Mouse (Mus musculus) midbrain, embryonic 12.5 days (tissue): Measurements from ENCODE around the gene Plekhg5. TPM values are rescaled to one million over a fixed set of nuclear protein-coding genes. Genes with fewer than 3 reads are reported as not detected.

Source experiments
- ATAC-seq: fragments of 200-750 bp; cut with Nextera tagmentation; 2 replicates; pipeline ENCODE4 v1.8.0; 2017; ENCODE audit warnings: low read depth, moderate TSS enrichment, moderate library complexity; ENCODE audit not compliant: low FRiP score
- H3K27ac ChIP-seq: fragments of 300-500 bp; sonication (generic); replicated peaks from 2 replicates; pipeline ENCODE4 v1.5.1; 2016; ENCODE audit warnings: mild to moderate bottlenecking
- H3K27me3 ChIP-seq: fragments of 300-500 bp; sonication (generic); 2 replicates; pipeline ENCODE4 v1.6.1; 2016; ENCODE audit warnings: mild to moderate bottlenecking
- H3K36me3 ChIP-seq: fragments of 300-500 bp; sonication (generic); 2 replicates; pipeline ENCODE4 v1.6.1; 2016
- H3K4me1 ChIP-seq: fragments of 300-500 bp; sonication (generic); 2 replicates; pipeline ENCODE4 v1.6.1; 2016
- H3K4me2 ChIP-seq: fragments of 300-500 bp; sonication (generic); replicated peaks from 2 replicates; pipeline ENCODE4 v1.6.1; 2016; ENCODE audit warnings: mild to moderate bottlenecking, moderate library complexity
- H3K4me3 ChIP-seq: fragments of 300-500 bp; sonication (generic); 2 replicates; pipeline ENCODE4 v1.5.1; 2016; ENCODE audit warnings: mild to moderate bottlenecking
- H3K9ac ChIP-seq: fragments of 300-500 bp; sonication (generic); replicated peaks from 2 replicates; pipeline ENCODE4 v1.6.1; 2016; ENCODE audit warnings: mild to moderate bottlenecking, moderate library complexity
- H3K9me3 ChIP-seq: fragments of 300-500 bp; sonication (generic); 2 replicates; pipeline ENCODE4 v1.6.1; 2016; ENCODE audit warnings: mild to moderate bottlenecking
- WGBS: fragments of 180-500 bp; shearing (Covaris S2); methylation state at CpG from one replicate; pipeline ENCODE4 v1.1.7; 2016; 5-methylcytosine and 5-hydroxymethylcytosine counted together
- polyA plus RNA-seq: library from polyadenylated mRNA; unstranded; fragments of >200 nt; fragmentation: Nextera tagmentation; extraction: Ambion mirVana; gene quantifications from 2 replicates; pipeline ENCODE4 v1.2.1, GENCODE M21; 2016

The Plekhg5 gene
- polyA plus RNA-seq, 1 experiment from 2014 or later, result 9.4 TPM

DNA sequence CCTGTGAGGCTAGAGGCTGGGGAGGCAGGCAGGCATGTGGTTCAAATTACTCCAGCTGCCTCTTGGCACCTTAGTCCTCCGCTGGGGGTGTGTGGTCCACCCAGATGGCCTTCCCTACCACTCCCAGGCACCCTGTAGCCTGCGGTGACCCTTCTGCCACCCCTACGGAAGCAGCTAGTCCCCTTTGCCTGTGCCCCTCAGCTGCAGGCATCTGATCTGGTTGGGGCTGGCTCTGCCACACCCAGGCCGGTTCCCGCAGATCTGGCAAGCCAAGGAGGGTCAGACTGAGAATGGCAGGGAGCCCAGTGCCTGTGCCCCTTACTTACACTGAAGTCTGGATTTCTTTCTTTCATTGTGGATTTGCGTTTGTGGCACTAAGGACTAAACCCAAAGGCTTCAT, 1.4 kb downstream of the Plekhg5 start:
- Histone ChIP-seq H3K4me2 (no peak overlapping the region), H3K4me1 (peaks cover 7% of the 10 kb centered on the region), H3K27ac (no peak overlapping the region), H3K9me3 (no peaks in the 10 kb centered on the region), H3K9ac (no peak overlapping the region), H3K4me3 (no peak overlapping the region), H3K36me3 (no peaks in the 10 kb centered on the region), H3K27me3 (no peaks in the 10 kb centered on the region)
- ATAC-seq, result no peak
- 88% methylated on average over 6 of the region's 6 CpGs for WGBS

DNA sequence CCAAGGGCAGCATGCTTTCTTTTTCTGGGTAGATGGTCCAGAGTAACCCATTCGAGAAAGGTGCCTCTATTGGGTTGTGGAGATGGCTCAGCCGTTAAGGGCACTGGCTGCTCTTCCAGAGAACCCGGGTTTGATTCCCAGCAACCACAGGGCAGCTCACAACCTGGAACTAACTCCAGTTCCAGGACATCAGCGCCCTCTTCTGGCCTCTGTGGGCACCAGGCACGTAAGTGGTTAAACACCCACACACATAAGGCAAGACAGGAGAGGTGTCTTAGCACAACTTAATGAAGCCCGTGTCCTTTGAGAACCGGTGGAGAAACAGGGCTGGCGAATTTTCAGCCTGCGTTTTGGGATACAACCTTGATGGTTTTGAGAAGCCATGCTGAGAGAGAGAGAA, 2.2 kb downstream of the Plekhg5 start:
- H3K27ac ChIP-seq, result no peak overlapping the region
- H3K27me3 ChIP-seq, result no peaks in the 10 kb centered on the region
- ATAC-seq, result no peak
- 82% methylated on average over 9 of the region's 9 CpGs for WGBS
- peaks cover 7% of the 10 kb centered on the region for H3K4me1 ChIP-seq
- H3K9ac ChIP-seq, result no peak overlapping the region
- H3K4me3 ChIP-seq, result no peak overlapping the region
- no peaks in the 10 kb centered on the region for H3K36me3 ChIP-seq
- H3K4me2 ChIP-seq, result no peak overlapping the region
- no peaks in the 10 kb centered on the region for H3K9me3 ChIP-seq

DNA sequence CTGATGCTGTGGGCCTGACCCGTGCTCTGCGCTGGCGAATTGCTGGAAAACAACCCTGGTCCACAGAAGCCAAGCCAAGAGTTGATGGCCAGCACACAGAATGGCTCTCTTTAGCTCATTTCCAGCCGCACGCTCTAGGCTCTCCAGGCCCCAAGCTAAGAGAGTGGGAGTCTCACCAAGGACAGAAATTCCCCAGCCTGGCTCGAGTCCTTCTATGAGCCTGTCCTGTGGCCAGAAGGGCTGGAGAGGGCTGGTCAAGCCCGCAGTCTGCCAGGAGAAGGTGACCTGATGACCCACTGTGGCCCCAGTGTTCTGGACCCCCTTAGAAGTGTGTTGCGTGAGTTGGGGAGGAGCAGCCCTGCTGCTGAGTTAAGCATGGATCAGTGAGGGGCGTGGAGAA, 4.9 kb downstream of the Plekhg5 start:
- H3K36me3 ChIP-seq, result no peaks in the 10 kb centered on the region
- H3K9ac ChIP-seq, result no peak overlapping the region
- H3K4me3 ChIP-seq, result no peak overlapping the region
- H3K9me3 ChIP-seq, result no peaks in the 10 kb centered on the region; the same call in 1 of the 2 replicates
- H3K27ac ChIP-seq, result no peak overlapping the region
- no peak overlapping the region for H3K4me2 ChIP-seq
- no peaks in the 10 kb centered on the region for H3K27me3 ChIP-seq
- peaks cover 6% of the 10 kb centered on the region for H3K4me1 ChIP-seq
- WGBS, result 89% methylated on average over 9 of the region's 9 CpGs
- no peak for ATAC-seq

DNA sequence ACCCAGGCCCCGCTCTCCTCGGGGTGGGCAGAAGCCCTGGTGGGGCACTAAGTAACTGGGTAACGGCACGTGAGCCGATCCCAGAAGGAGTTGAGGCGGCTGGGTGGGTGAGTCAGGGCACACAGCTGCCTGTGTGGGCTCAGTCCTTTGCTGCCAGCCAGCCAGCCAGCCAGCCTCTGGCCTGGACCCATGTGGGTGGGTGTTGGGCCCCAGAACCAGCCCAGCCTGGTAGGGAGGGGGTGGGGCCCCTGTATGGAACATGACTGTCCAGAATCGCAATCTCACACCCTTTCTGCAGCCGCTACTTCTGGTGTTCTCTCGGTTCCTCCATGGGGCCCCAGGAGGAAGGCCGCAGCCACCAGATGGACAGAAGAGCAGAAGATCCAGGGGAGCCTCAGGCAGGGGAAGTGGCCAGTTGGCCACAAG, 5.8 kb downstream of the Plekhg5 start:
- Histone ChIP-seq H3K4me2 (no peak overlapping the region), H3K4me3 (no peak overlapping the region), H3K9ac (no peak overlapping the region), H3K27me3 (no peaks in the 10 kb centered on the region), H3K36me3 (no peaks in the 10 kb centered on the region), H3K9me3 (no peaks in the 10 kb centered on the region; the same call in 1 of the 2 replicates), H3K4me1 (no peaks in the 10 kb centered on the region), H3K27ac (no peak overlapping the region)
- WGBS, result 91% methylated on average over 10 of the region's 10 CpGs
- ATAC-seq, result no peak

DNA sequence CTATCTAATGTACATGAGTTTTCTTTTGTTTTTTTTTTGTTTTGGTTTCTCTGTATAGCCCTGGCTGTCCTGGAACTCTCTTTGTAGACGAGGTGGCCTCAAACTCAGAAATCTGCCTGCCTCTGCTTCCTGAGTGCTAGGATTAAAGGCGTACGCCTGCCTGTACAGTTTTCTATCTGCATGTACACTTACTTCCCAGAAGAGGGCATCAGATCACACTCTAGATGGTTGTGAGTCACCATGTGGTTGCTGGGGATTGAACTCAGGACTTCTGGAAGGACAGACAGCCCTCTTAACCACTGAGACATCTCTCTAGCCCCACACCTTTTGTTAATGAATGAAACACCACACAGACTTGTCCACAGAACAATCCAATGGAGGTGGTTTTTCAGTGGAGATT, 7.0 kb downstream of the Plekhg5 start:
- no peak overlapping the region for H3K4me2 ChIP-seq
- peaks cover 7% of the 10 kb centered on the region for H3K27me3 ChIP-seq
- H3K9ac ChIP-seq, result no peak overlapping the region
- H3K9me3 ChIP-seq, result no peaks in the 10 kb centered on the region; the same call in 1 of the 2 replicates
- WGBS, result 87% methylated on average over 3 of the region's 3 CpGs
- ATAC-seq, result no peak
- H3K36me3 ChIP-seq, result no peaks in the 10 kb centered on the region
- no peak overlapping the region for H3K4me3 ChIP-seq
- H3K4me1 ChIP-seq, result no peaks in the 10 kb centered on the region
- H3K27ac ChIP-seq, result no peak overlapping the region

DNA sequence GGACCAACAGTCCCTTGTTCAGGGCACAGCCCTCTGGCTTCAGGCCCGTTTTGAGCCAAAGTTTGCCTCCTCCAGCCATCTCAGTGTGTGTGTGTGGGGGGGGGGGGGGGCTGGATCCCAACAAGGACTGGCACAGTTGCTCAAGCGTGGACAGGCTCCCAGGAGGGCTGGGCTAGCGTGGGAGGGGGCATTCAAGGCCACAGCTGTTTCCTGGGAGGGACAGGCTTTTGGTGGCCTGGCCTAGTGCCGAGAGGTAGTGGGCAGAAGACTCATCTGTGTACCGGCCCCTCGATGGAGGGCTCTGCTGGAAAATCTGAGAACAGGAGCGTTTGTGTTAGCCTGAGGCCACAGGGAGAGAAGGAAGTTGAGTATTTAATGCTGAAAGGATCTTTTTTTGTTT, 7.6 kb downstream of the Plekhg5 start:
- Histone ChIP-seq H3K27me3 (peaks cover 13% of the 10 kb centered on the region), H3K4me1 (no peaks in the 10 kb centered on the region), H3K36me3 (no peaks in the 10 kb centered on the region), H3K9me3 (no peaks in the 10 kb centered on the region; the same call in 1 of the 2 replicates), H3K27ac (no peak overlapping the region), H3K4me3 (no peak overlapping the region), H3K9ac (no peak overlapping the region), H3K4me2 (no peak overlapping the region)
- 75% methylated on average over 7 of the region's 7 CpGs for WGBS
- ATAC-seq, result no peak

DNA sequence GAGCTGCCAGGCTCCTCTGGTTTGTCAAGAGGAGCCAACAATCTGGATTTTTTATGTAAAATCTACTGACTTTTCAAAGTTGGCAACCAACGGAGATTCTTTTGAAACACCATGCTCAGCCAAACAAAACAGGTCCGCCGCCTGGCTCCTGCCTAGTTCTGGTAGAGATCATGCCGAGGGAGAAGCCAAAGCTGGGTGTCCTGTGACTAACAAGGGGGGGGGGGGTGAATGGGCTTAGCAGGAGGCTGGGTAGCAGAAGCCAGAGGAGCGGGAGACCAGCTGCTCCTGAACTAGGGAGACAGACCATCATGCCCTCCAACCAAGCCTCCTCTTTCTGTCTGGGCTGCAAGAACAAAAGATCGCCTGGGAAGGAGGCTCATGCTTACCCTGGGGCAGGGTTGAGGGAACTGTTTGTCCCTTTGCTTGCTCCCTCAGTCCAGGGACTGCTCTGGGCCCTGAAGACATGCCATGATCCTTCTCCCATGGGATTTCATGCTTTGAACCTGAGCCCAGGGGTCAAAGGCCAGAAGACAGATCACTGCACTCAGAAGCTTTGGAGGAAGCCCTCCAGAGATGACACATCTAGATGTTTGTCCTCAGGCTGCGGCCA, 11.4 kb downstream of the Plekhg5 start:
- Histone ChIP-seq H3K27ac (no peak overlapping the region), H3K4me2 (no peak overlapping the region), H3K4me1 (peaks cover 18% of the 10 kb centered on the region), H3K36me3 (no peaks in the 10 kb centered on the region), H3K9me3 (no peaks in the 10 kb centered on the region; the same call in 1 of the 2 replicates), H3K4me3 (no peak overlapping the region), H3K27me3 (peaks cover 34% of the 10 kb centered on the region), H3K9ac (no peak overlapping the region)
- ATAC-seq, result no peak
- 68% methylated on average over 7 of the region's 7 CpGs for WGBS

DNA sequence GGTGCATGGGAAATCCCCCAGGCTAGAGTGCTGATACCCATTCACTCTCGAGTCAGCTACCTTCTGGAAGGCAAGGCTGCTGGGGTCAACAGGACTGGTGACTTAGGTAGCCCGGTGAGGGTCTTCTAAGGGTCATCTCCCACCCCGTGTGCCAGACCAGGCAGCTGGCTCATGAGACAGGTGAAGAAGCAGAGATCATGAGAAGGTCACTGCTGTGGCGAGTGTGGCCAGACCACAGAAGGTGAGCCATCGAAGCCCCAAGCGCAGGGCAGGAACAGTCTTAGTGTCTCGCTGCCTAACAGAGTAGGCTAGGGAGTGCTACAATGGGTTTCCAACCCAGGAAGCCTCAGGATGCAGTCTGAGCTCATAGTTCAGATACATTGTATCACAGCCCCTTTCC, 12.3 kb downstream of the Plekhg5 start:
- Histone ChIP-seq H3K27ac (no peak overlapping the region), H3K4me3 (no peak overlapping the region), H3K9ac (no peak overlapping the region), H3K27me3 (peaks cover 34% of the 10 kb centered on the region), H3K4me1 (peaks cover 19% of the 10 kb centered on the region), H3K4me2 (no peak overlapping the region), H3K36me3 (no peaks in the 10 kb centered on the region), H3K9me3 (no peaks in the 10 kb centered on the region; the same call in 1 of the 2 replicates)
- 87% methylated on average over 7 of the region's 7 CpGs for WGBS
- no peak for ATAC-seq

DNA sequence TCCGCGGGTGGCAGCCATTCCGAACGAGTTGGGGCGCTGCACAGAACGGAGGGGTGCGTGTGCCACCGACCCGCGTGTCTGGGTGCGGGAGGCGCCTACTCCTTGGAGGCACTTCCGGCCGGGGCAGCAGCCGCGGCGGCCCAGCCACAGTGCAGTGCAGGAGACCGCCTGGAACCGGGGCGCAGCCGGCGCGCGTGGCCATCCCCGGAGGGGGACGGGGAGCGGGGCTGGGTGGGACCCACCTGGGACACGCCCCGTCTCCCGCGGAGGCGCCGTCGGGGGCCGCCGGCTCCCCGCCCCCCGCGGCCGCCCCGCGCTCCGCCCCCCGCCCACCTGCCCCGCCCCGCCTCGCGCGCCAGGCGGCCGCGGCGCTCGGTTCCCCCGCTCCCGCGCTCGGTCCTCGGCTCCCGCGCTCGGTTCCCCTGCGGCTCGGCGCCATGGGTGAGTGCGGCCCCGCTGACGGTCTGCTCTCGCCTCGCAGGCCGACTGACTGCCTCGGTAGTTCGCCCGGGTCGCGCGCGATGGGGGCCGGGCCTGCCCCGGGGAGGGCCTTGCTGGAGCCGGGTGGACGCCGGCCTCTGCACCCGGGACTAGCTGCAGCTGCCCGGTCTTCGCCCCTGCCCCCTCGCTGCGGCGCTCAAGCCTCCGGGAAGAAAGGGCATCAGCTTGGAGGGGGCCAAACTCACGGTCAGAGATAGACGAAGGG, 14.4 kb downstream of the Plekhg5 start:
- H3K27ac ChIP-seq, result no peak overlapping the region
- peak overlapping the region; percentile 80 for H3K9ac ChIP-seq
- no peaks in the 10 kb centered on the region for H3K36me3 ChIP-seq
- peak overlapping the region; percentile 76 for H3K4me3 ChIP-seq
- peak; percentile 78 for ATAC-seq
- under 1% methylated on average over 75 of the region's 92 CpGs for WGBS
- H3K4me1 ChIP-seq, result peaks cover 19% of the 10 kb centered on the region
- H3K4me2 ChIP-seq, result peak overlapping the region; percentile 81
- H3K9me3 ChIP-seq, result no peaks in the 10 kb centered on the region; the same call in 1 of the 2 replicates
- H3K27me3 ChIP-seq, result peaks cover 34% of the 10 kb centered on the region

DNA sequence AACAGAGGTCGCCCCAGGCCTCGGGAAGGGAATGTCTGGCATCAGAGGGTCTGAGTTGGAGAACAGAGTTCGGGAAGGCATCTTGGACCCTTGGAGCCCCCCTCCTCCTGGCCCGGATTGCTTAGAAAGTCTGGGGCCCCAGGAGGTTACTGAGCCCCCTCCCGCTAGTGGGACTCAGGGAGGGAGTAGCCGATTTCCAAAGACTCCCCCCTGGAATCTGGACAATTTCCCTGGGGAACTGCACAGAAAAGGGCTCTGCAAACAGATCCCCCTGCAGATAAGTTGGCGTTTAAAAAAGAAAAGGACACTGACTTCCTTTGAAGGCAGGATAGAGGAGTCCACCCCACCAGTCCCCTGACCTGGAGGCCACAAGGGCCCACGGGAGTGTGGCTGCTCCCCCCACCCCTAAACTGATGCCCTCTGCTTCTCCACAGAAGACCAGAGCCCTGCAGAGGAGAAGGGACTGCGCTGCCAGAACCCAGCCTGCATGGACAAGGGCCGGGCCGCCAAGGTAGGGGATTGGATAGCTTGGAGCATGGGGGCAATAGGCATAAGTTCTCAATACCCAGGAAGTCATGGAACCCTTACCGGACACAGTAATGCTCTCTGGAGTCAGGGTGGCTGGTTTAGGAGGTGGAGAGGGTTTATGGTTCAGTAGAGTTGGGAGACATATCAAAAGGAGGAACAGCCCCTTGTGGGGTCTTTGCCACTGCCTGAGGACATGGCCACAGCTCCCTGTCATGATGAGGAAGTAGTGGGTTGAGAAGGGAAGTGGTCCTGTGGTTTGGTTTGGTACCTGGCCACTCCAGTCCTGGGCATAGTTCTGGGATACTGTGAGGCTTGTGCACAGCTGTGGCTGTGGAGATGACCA, 15.1 kb downstream of the Plekhg5 start:
- Histone ChIP-seq H3K9me3 (no peaks in the 10 kb centered on the region), H3K27ac (0 out of 2 replicates have a peak overlapping the region, but pooled peaks have one; percentile 4), H3K4me3 (peak overlapping the region; percentile 76), H3K36me3 (no peaks in the 10 kb centered on the region), H3K4me2 (peak overlapping the region; percentile 81), H3K27me3 (peaks cover 34% of the 10 kb centered on the region), H3K4me1 (peaks cover 19% of the 10 kb centered on the region), H3K9ac (peak overlapping the region; percentile 80)
- no peak for ATAC-seq
- 3% methylated on average over 12 of the region's 12 CpGs for WGBS

DNA sequence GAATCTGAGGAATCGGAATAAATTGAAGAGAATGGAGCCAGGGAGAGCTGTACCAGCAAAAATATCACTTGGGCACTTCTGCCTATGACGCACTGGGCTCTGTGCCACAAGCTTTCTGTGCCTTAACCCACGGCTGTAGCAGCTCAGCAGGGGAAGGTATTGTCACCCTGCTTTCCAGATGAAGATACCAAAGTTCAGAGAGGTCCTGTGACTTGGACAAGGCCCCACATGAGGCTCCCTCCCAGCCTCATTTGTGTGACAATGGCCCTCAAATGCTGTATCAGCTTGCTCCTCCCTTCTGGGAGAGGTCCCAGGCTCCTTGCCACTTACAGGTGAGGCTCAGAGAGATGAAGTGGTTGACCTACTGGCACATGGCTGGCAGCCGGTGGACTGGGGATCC, 15.8 kb downstream of the Plekhg5 start:
- no peak overlapping the region for H3K9ac ChIP-seq
- H3K27ac ChIP-seq, result no peak overlapping the region
- peaks cover 34% of the 10 kb centered on the region for H3K27me3 ChIP-seq
- H3K4me1 ChIP-seq, result peaks cover 19% of the 10 kb centered on the region
- H3K36me3 ChIP-seq, result no peaks in the 10 kb centered on the region
- no peaks in the 10 kb centered on the region for H3K9me3 ChIP-seq
- H3K4me3 ChIP-seq, result peak overlapping the region; percentile 76; the same call in 1 of the 2 replicates
- 22% methylated on average over 4 of the region's 4 CpGs for WGBS
- no peak for ATAC-seq
- peak overlapping the region; percentile 81 for H3K4me2 ChIP-seq
